In the genomic region with DNA sequence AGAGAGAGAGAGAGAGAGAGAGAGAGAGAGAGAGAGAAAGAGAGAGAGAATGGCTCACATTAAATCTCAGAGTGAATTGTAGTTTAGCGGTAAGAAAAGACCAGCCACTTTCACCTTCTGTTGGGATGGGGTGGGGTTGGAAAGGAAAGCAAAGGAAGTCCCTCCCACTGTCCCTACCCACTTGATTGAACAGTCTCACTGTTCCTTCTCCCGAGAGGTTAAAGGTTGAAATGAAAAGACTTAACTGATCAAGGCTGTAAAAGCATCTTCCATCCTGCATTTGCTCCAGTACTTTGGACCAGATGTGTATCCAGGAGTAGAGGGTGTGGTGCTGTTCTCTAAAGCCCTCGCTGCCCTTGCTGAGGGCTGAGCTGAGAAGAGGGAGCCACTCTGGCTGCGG, we compare ENCODE assay signal across 22 mouse cellular contexts.
"Had no signal": no experiment of that assay in that cellular context is flagged by ENCODE, and none has a peak within 500 bp of the region (broad histone marks: within the 10 kb centered on the region; RNA-seq: fewer than 3 reads in every experiment).

No protein-coding gene starts in this region.

- H3K4me1 ChIP-seq: kidney, embryonic 15.5 days; limb, embryonic 12.5 days; limb, embryonic 15.5 days; neural tube, embryonic 12.5 days; neural tube, embryonic 15.5 days had no signal

- H3K27ac ChIP-seq: kidney, embryonic 15.5 days; limb, embryonic 12.5 days; limb, embryonic 15.5 days; liver, embryonic 14.5 days; neural tube, embryonic 12.5 days; neural tube, embryonic 15.5 days had no signal

- DNase-seq: kidney, adult 8-10 months; kidney, postnatal 10 days; kidney, postnatal 36 days; left cerebral cortex, postnatal 4 days; liver, postnatal 0 days; lung, embryonic 14.5 days; midbrain, embryonic 14.5 days; right cerebral cortex, adult 18-20 months; right cerebral cortex, postnatal 14 days; right cerebral cortex, postnatal 4 days; spleen, adult 18-20 months; thymus, adult 18-20 months; thymus, postnatal 4 days had no signal

- H3K9ac ChIP-seq: kidney, embryonic 15.5 days; limb, embryonic 12.5 days; limb, embryonic 15.5 days; liver, embryonic 14.5 days; liver, postnatal 0 days; lung, embryonic 14.5 days; neural tube, embryonic 12.5 days; neural tube, embryonic 15.5 days had no signal

- H3K9me3 ChIP-seq: kidney, embryonic 15.5 days; limb, embryonic 12.5 days; limb, embryonic 15.5 days; neural tube, embryonic 12.5 days; neural tube, embryonic 15.5 days had no signal

- H3K27me3 ChIP-seq: kidney, embryonic 15.5 days; limb, embryonic 12.5 days; limb, embryonic 15.5 days; neural tube, embryonic 12.5 days; neural tube, embryonic 15.5 days had no signal

- H3K4me3 ChIP-seq: kidney, embryonic 15.5 days; limb, embryonic 12.5 days; limb, embryonic 15.5 days; neural tube, embryonic 12.5 days; neural tube, embryonic 15.5 days had no signal

- H3K4me2 ChIP-seq: kidney, embryonic 15.5 days; limb, embryonic 12.5 days; limb, embryonic 15.5 days; liver, embryonic 11.5 days; lung, embryonic 14.5 days; midbrain, embryonic 11.5 days; neural tube, embryonic 12.5 days; neural tube, embryonic 15.5 days had no signal

- ATAC-seq: liver, postnatal 0 days; lung, postnatal 0 days had no signal

- H3K36me3 ChIP-seq: kidney, embryonic 15.5 days; limb, embryonic 12.5 days; limb, embryonic 15.5 days; neural tube, embryonic 12.5 days; neural tube, embryonic 15.5 days had no signal
